Mouse (Mus musculus) heart, adult 18-20 months (tissue): Measurements from ENCODE around the gene Prl2c5. TPM values are rescaled to one million over a fixed set of nuclear protein-coding genes. Genes with fewer than 3 reads are reported as not detected.
"Not testable (repeated sequence)": the region's sequence is repeated elsewhere in the genome, so short reads cannot be mapped to it uniquely, and the experiment has no call there.

Experiments
- DNase-seq, 2 experiments: peaks; one replicate each; pipeline ENCODE4 v3.0.0; 2021 to 2022; ENCODE audit warnings: mixed read lengths in 1 of 2
- long read RNA-seq, 2 experiments: library from polyadenylated mRNA; stranded (forward); transcript quantifications; one replicate each; pipeline ENCODE4 v2.0.0; 2021
- total RNA-seq, 2 experiments: library from RNA; stranded (reverse); gene quantifications; 2 replicates each; pipeline ENCODE4 v1.2.3; 2021

Prl2c5 gene
- total RNA-seq, result not detected
- long read RNA-seq, experiment 1, result 0 reads
- long read RNA-seq, experiment 2, result 0 reads

DNA sequence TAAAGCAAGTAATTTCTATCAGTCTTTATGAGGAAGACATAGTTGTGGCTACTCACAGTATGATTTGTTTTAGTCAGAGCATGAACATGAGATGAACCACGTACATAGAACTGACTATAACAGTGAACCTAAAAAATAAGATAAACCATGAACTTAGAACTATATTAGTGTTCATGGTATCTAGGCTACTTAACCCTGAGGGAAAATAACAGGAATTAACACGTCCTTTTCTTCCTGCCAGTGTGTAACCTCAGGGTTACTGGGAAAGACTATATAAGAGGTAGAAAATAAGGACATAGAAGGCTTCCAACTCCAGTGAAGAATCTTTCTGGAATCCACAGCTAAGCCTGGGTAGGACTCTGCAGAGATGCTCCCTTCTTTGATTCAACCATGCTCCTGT lies at the start of gene Prl2c5:
Gene Prl2c5, plus strand, starts transcription at position 301 of the 400 bp plus-strand sequence.
- DNase-seq, result not testable (repeated sequence)

DNA sequence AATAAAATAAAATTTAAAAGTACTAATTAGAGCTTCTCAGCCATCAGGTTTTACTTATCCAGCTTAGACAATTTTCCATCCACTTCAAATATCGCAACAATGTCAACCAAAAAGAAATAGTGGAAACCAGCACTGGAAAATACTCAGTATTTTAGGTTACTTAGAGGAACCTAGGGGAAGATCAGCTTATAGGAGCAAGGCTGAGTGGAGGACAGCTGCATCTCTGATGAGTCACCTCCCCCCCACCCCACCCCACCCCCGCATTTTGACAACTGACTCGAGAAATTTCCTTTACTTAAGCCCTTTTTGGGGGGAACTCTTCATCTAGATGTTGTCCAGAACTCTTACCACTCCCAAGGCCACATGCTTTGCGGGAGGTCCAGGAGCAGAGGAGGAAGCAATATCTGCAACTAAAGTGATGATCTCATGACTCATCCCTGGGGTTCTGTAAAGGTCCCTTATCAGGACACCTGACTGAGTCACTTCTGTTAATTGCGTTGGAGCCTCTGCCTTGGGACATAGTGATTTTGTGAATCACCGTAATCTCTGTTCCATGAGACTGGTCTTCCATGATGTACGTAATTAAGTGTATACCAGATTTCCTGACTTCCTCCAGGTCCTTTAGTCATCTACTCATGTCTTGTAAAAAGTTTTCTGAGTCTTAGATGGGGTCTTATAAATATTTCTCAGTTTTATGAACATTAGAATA lies 19.6 kb upstream of the Prl2c5 start:
- DNase-seq, result not testable (repeated sequence)

DNA sequence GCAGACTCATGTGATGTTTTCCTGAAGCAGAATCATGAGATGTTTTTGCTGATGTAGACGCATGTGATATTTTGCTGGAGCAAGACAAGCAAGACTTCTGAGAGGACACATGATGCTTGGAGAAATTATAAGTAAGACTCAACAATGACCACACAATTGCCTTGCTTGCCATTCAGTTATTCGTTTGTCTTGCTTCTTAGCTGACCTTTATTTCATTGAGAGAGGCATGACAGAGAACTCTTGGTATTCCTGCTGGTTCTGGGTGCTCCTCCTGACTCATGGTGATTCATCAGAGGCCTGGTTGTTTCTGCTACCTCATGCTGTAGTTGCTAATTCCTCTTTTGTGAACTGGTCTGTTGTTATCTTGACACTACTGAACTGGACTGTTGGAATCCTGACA lies 13.9 kb upstream of the Prl2c5 start:
- not testable (repeated sequence) for DNase-seq

DNA sequence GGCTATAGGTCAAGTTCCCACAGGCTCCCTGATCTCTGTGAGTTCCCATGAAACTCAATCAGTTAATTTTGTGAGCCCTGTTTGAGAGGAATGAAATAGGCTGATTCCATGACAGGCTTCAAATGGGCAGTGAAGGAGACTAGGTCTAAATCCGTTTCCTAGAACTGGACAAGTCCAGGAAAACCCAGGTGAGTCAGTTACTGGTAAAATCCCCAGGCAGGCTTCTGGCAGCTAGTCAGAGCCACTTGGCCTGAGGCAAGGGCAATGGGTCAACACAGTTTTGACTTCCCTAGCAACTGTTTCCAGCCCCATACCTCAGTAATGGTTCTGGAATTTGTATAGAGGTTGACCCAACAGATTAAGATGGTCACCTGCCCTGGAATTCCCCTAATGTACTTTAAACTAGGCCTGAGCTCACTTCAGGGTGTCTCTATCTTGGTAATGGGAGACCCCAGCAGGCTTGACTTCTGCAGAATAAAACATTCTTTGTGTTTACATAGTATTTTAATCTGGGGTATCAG lies 8.8 kb upstream of the Prl2c5 start:
- DNase-seq, result not testable (repeated sequence)

DNA sequence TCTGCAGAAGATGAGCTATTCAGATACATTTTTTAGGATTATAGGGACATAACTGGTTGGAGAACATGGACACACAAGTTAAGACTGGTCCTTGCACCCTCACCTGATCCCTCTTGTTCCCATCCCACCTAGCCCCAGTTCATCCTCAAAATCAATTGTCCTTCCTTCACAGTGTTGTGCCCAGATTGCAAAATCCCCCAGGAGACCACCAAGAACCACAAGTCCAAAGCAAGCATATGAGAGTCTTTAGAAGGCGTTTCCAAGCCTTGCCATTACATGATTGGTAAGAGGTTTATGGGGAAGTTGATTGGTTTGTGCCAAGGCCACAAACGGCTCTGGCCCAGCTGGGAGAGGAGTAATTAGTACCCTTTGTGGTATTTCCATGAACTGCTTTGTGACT lies 6.8 kb upstream of the Prl2c5 start:
- DNase-seq, result not testable (repeated sequence)

DNA sequence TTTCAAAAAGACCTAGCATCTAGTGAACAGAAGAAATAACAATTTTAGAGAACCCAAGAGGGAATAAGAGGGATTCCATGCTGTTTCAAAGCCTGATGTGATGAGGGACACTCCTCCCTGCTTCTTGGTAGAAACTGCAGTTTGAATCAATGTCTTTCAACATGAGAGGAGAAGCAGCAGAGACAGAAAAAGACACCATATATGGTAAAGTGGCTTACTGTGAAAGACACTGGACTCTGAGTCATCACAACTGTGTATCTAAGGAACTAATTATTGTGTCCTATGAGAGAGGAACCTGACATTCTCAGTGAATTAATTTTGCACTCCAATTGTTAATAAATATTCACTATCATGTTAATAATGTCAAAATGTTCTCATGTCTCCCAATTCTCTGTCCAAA lies 28.7 kb downstream of the Prl2c5 start:
- not testable (repeated sequence) for DNase-seq

DNA sequence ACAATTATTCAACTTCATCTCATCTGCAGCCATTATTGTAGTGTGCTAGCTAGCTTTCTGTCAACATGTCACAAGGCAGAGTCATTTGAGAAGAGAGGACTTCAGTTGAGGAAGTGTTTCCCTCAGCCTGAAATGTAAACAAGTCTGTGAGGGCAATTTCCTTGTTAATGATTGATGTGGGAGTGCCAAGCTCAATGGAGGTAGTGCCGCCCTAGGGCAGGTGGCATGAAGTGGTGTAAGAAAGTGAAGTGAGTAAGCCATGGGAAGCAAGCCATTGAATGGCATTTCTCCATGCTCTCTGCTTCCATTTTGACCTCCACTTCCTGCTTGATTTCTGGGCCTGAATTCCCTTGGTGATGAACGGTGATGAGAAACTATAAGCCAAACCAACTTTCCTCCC lies 33.8 kb downstream of the Prl2c5 start:
- DNase-seq, result not testable (repeated sequence)

DNA sequence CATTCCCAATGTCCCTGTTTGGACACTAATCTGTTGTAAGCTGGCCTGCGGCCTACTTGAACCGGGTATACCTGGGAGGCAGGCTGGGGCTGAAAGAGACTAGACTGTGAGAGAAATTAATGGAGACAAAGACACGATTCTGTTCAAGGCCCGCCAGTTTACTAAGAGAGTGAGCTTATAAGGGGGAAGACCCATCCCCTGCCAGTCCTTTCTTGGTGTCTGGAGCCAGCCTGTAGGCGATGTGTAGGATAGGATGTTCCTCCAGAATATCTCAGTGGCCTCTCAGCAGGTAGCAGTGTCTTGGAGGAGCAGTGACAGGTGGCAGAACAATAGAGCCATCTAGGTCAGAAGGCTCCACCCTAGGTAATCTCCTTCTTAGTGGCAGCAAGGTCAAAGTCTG lies 37.7 kb downstream of the Prl2c5 start:
- not testable (repeated sequence) for DNase-seq

DNA sequence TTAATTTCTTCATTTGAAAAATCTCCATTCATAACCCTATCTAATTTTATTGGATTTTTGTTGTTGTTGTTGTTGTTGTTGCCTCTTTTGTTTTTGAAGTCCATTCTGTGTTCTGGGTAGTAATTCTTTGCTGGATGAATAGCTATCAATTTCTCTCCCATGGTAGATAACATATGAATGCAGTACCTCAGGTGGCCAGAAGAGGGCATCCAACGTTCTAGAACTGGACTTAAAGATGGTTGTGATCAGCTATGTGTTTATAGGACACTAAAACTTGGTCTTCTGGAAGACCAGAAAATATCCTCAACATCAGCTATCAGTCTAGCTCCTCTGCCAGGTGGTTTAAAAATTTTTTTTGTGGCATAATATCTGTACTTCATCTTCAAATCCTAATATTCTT lies 54.9 kb downstream of the Prl2c5 start:
- peak; percentile 31 to 77 for DNase-seq

Other genes starting within 250 kb of the Prl2c5 start
- not detected for gene Prl2c2, start 177.3 kb upstream of the Prl2c5 start, total RNA-seq
- 1 to 10 TPM; 5.1 to 6.7 TPM for gene Gpr137b, start 211.3 kb downstream of the Prl2c5 start, total RNA-seq